Mouse (Mus musculus): ENCODE measurements around the gene R3hdml. TPM values are rescaled to one million over a fixed set of nuclear protein-coding genes. Genes with fewer than 3 reads are reported as not detected.
"Not testable (repeated sequence)": the region's sequence is repeated elsewhere in the genome, so short reads cannot be mapped to it uniquely, and the experiment has no call there.

Gene R3hdml
- polyA plus RNA-seq, 1 experiment from 2014 or later, result 29.5 TPM

- no peak overlapping the region for H3K9ac ChIP-seq (ENCODE audit: low read depth, low read length)
- WGBS, result 38% methylated on average over 10 of the region's 10 CpGs
- H3K36me3 ChIP-seq (ENCODE audit: control insufficient read depth, insufficient read depth, low read length), result no peaks in the 10 kb centered on the region
- no peak overlapping the region for H3K4me2 ChIP-seq (replicated peaks; ENCODE audit: low read depth, low read length)
- H3K4me3 ChIP-seq (ENCODE audit: low read length), result no peak overlapping the region
- no peaks in the 10 kb centered on the region for H3K4me1 ChIP-seq (ENCODE audit: control insufficient read depth, insufficient read depth, low read length)
- H3K9me3 ChIP-seq (ENCODE audit: control insufficient read depth, low read length), result no peaks in the 10 kb centered on the region
- peaks cover 6% of the 10 kb centered on the region; the same call in 1 of the 2 replicates for H3K27me3 ChIP-seq (ENCODE audit: control insufficient read depth, insufficient read depth, low read length)
- no peak overlapping the region for H3K27ac ChIP-seq (ENCODE audit: low read depth, low read length)
- no peak for ATAC-seq (ENCODE audit: low FRiP score, low TSS enrichment)
Observed at GRCm38 (mm10) chr2:163459380-163459779, 32.7 kb upstream of the R3hdml start.

GRCm38 (mm10) chr2:163460622-163461021 is 31.5 kb upstream of the R3hdml start:
- 89% methylated on average over 8 of the region's 8 CpGs for WGBS

GRCm38 (mm10) chr2:163461307-163461706 is 30.8 kb upstream of the R3hdml start:
- not testable (repeated sequence) for ATAC-seq (ENCODE audit: low FRiP score, low TSS enrichment); H3K36me3 ChIP-seq (ENCODE audit: control insufficient read depth, insufficient read depth, low read length); H3K27me3 ChIP-seq (ENCODE audit: control insufficient read depth, insufficient read depth, low read length); H3K4me2 ChIP-seq (replicated peaks; ENCODE audit: low read depth, low read length); H3K9ac ChIP-seq (ENCODE audit: low read depth, low read length); H3K9me3 ChIP-seq (ENCODE audit: control insufficient read depth, low read length); H3K4me3 ChIP-seq (ENCODE audit: low read length); H3K4me1 ChIP-seq (ENCODE audit: control insufficient read depth, insufficient read depth, low read length); H3K27ac ChIP-seq (ENCODE audit: low read depth, low read length)
- WGBS, result 97% methylated on average over 8 of the region's 9 CpGs

More at GRCm38 (mm10) chr2:163460622-163461021, 31.5 kb upstream of the R3hdml start:
- H3K27ac ChIP-seq (ENCODE audit: low read depth, low read length), result no peak overlapping the region
- no peaks in the 10 kb centered on the region for H3K9me3 ChIP-seq (ENCODE audit: control insufficient read depth, low read length)
- no peak for ATAC-seq (ENCODE audit: low FRiP score, low TSS enrichment)
- no peaks in the 10 kb centered on the region for H3K4me1 ChIP-seq (ENCODE audit: control insufficient read depth, insufficient read depth, low read length)
- H3K9ac ChIP-seq (ENCODE audit: low read depth, low read length), result no peak overlapping the region
- H3K4me2 ChIP-seq (replicated peaks; ENCODE audit: low read depth, low read length), result no peak overlapping the region
- H3K4me3 ChIP-seq (ENCODE audit: low read length), result no peak overlapping the region
- no peaks in the 10 kb centered on the region for H3K36me3 ChIP-seq (ENCODE audit: control insufficient read depth, insufficient read depth, low read length)
- H3K27me3 ChIP-seq (ENCODE audit: control insufficient read depth, insufficient read depth, low read length), result peaks cover 6% of the 10 kb centered on the region; the same call in 1 of the 2 replicates

- H3K27me3 ChIP-seq (ENCODE audit: control insufficient read depth, insufficient read depth, low read length), result peaks cover 6% of the 10 kb centered on the region; the same call in 1 of the 2 replicates
- H3K4me1 ChIP-seq (ENCODE audit: control insufficient read depth, insufficient read depth, low read length), result no peaks in the 10 kb centered on the region
- no peak for ATAC-seq (ENCODE audit: low FRiP score, low TSS enrichment)
- H3K27ac ChIP-seq (ENCODE audit: low read depth, low read length), result no peak overlapping the region
- no peaks in the 10 kb centered on the region for H3K36me3 ChIP-seq (ENCODE audit: control insufficient read depth, insufficient read depth, low read length)
- no peak overlapping the region for H3K4me3 ChIP-seq (ENCODE audit: low read length)
- no peaks in the 10 kb centered on the region for H3K9me3 ChIP-seq (ENCODE audit: control insufficient read depth, low read length)
- no peak overlapping the region for H3K4me2 ChIP-seq (replicated peaks; ENCODE audit: low read depth, low read length)
- no peak overlapping the region for H3K9ac ChIP-seq (ENCODE audit: low read depth, low read length)
- WGBS, result 83% methylated on average over 5 of the region's 5 CpGs
Observed at GRCm38 (mm10) chr2:163462386-163462785, 29.7 kb upstream of the R3hdml start.

- H3K36me3 ChIP-seq (ENCODE audit: control insufficient read depth, insufficient read depth, low read length), result no peaks in the 10 kb centered on the region
- no peaks in the 10 kb centered on the region for H3K9me3 ChIP-seq (ENCODE audit: control insufficient read depth, low read length)
- no peak overlapping the region for H3K27ac ChIP-seq (ENCODE audit: low read depth, low read length)
- ATAC-seq (ENCODE audit: low FRiP score, low TSS enrichment), result no peak
- no peak overlapping the region for H3K9ac ChIP-seq (ENCODE audit: low read depth, low read length)
- no peaks in the 10 kb centered on the region for H3K4me1 ChIP-seq (ENCODE audit: control insufficient read depth, insufficient read depth, low read length)
- H3K4me3 ChIP-seq (ENCODE audit: low read length), result no peak overlapping the region
- WGBS, result 75% methylated on average over 11 of the region's 11 CpGs
- H3K4me2 ChIP-seq (replicated peaks; ENCODE audit: low read depth, low read length), result no peak overlapping the region
- peaks cover 6% of the 10 kb centered on the region; the same call in 1 of the 2 replicates for H3K27me3 ChIP-seq (ENCODE audit: control insufficient read depth, insufficient read depth, low read length)
Observed at GRCm38 (mm10) chr2:163462801-163463200, 29.3 kb upstream of the R3hdml start.

GRCm38 (mm10) chr2:163463251-163463769 is 28.8 kb upstream of the R3hdml start:
- Histone ChIP-seq H3K9me3 (ENCODE audit: control insufficient read depth, low read length) (no peaks in the 10 kb centered on the region), H3K4me1 (ENCODE audit: control insufficient read depth, insufficient read depth, low read length) (no peaks in the 10 kb centered on the region), H3K36me3 (ENCODE audit: control insufficient read depth, insufficient read depth, low read length) (no peaks in the 10 kb centered on the region), H3K27me3 (ENCODE audit: control insufficient read depth, insufficient read depth, low read length) (peaks cover 4% of the 10 kb centered on the region; the same call in 1 of the 2 replicates), H3K9ac (ENCODE audit: low read depth, low read length) (no peak overlapping the region), H3K4me2 (replicated peaks; ENCODE audit: low read depth, low read length) (no peak overlapping the region), H3K4me3 (ENCODE audit: low read length) (no peak overlapping the region), H3K27ac (ENCODE audit: low read depth, low read length) (no peak overlapping the region)
- ATAC-seq (ENCODE audit: low FRiP score, low TSS enrichment), result no peak
- 58% methylated on average over 10 of the region's 10 CpGs for WGBS

- Histone ChIP-seq H3K4me3 (ENCODE audit: low read length) (no peak overlapping the region), H3K4me2 (replicated peaks; ENCODE audit: low read depth, low read length) (no peak overlapping the region), H3K27me3 (ENCODE audit: control insufficient read depth, insufficient read depth, low read length) (peaks cover 3% of the 10 kb centered on the region; the same call in 1 of the 2 replicates), H3K9me3 (ENCODE audit: control insufficient read depth, low read length) (no peaks in the 10 kb centered on the region), H3K36me3 (ENCODE audit: control insufficient read depth, insufficient read depth, low read length) (peaks cover 4% of the 10 kb centered on the region; the same call in 1 of the 2 replicates), H3K9ac (ENCODE audit: low read depth, low read length) (no peak overlapping the region), H3K4me1 (ENCODE audit: control insufficient read depth, insufficient read depth, low read length) (no peaks in the 10 kb centered on the region), H3K27ac (ENCODE audit: low read depth, low read length) (no peak overlapping the region)
- WGBS, result 75% methylated on average over 4 of the region's 4 CpGs
- ATAC-seq (ENCODE audit: low FRiP score, low TSS enrichment), result no peak
Observed at GRCm38 (mm10) chr2:163463998-163464397, 28.1 kb upstream of the R3hdml start.

GRCm38 (mm10) chr2:163464562-163464961 is 27.6 kb upstream of the R3hdml start:
- Histone ChIP-seq H3K27me3 (ENCODE audit: control insufficient read depth, insufficient read depth, low read length) (peaks cover 3% of the 10 kb centered on the region; the same call in 1 of the 2 replicates), H3K27ac (ENCODE audit: low read depth, low read length) (no peak overlapping the region), H3K9ac (ENCODE audit: low read depth, low read length) (no peak overlapping the region), H3K36me3 (ENCODE audit: control insufficient read depth, insufficient read depth, low read length) (peaks cover 9% of the 10 kb centered on the region; the same call in 1 of the 2 replicates), H3K9me3 (ENCODE audit: control insufficient read depth, low read length) (no peaks in the 10 kb centered on the region), H3K4me3 (ENCODE audit: low read length) (no peak overlapping the region), H3K4me2 (replicated peaks; ENCODE audit: low read depth, low read length) (no peak overlapping the region), H3K4me1 (ENCODE audit: control insufficient read depth, insufficient read depth, low read length) (no peaks in the 10 kb centered on the region)
- ATAC-seq (ENCODE audit: low FRiP score, low TSS enrichment), result no peak
- 69% methylated on average over 6 of the region's 6 CpGs for WGBS

GRCm38 (mm10) chr2:163466771-163467170 is 25.3 kb upstream of the R3hdml start:
- no peak overlapping the region for H3K9ac ChIP-seq (ENCODE audit: low read depth, low read length)
- no peaks in the 10 kb centered on the region for H3K27me3 ChIP-seq (ENCODE audit: control insufficient read depth, insufficient read depth, low read length)
- no peak overlapping the region for H3K4me2 ChIP-seq (replicated peaks; ENCODE audit: low read depth, low read length)
- ATAC-seq (ENCODE audit: low FRiP score, low TSS enrichment), result no peak
- H3K9me3 ChIP-seq (ENCODE audit: control insufficient read depth, low read length), result no peaks in the 10 kb centered on the region
- 82% methylated on average over 8 of the region's 8 CpGs for WGBS
- no peak overlapping the region for H3K27ac ChIP-seq (ENCODE audit: low read depth, low read length)
- peaks cover 13% of the 10 kb centered on the region for H3K36me3 ChIP-seq (ENCODE audit: control insufficient read depth, insufficient read depth, low read length)
- H3K4me1 ChIP-seq (ENCODE audit: control insufficient read depth, insufficient read depth, low read length), result peaks cover 5% of the 10 kb centered on the region
- no peak overlapping the region for H3K4me3 ChIP-seq (ENCODE audit: low read length)

Data from kidney, embryonic 14.5 days (tissue).